Mouse (Mus musculus) limb, embryonic 11.5 days (tissue): ENCODE measurements around the gene Gpc2. TPM values are rescaled to one million over a fixed set of nuclear protein-coding genes. Genes with fewer than 3 reads are reported as not detected.

Experiments used
- ATAC-seq: fragments of 200-750 bp; cut with Nextera tagmentation; 2 replicates; pipeline ENCODE4 v1.8.0; 2017; ENCODE audit warnings: low read depth; ENCODE audit not compliant: insufficient number of reproducible peaks, low FRiP score, low TSS enrichment
- DNase-seq: peaks from one replicate; pipeline ENCODE4 v3.0.0-alpha.2; 2015; ENCODE audit warnings: low spot score
- H3K27ac ChIP-seq: fragments of 300-500 bp; sonication (generic); replicated peaks from 2 replicates; pipeline ENCODE4 v1.5.1; 2014; ENCODE audit warnings: low read depth, mild to moderate bottlenecking, low read length
- H3K27me3 ChIP-seq: fragments of 300-500 bp; sonication (generic); 2 replicates; pipeline ENCODE4 v1.6.1; 2014; ENCODE audit warnings: mild to moderate bottlenecking, low read length, mixed read lengths; ENCODE audit not compliant: control insufficient read depth, insufficient read depth
- H3K36me3 ChIP-seq: fragments of 300-500 bp; sonication (generic); 2 replicates; pipeline ENCODE4 v1.6.1; 2014; ENCODE audit warnings: mild to moderate bottlenecking, low read length, moderate library complexity, mixed read lengths; ENCODE audit not compliant: control insufficient read depth, insufficient read depth
- H3K4me1 ChIP-seq: fragments of 300-500 bp; sonication (generic); 2 replicates; pipeline ENCODE4 v1.6.1; 2014; ENCODE audit warnings: low read length, mixed read lengths; ENCODE audit not compliant: control insufficient read depth, insufficient read depth
- H3K4me2 ChIP-seq: fragments of 300-500 bp; sonication (generic); 2 replicates; pipeline ENCODE4 v1.6.1; 2014; ENCODE audit warnings: low read depth, mild to moderate bottlenecking, moderate library complexity; ENCODE audit not compliant: severe bottlenecking
- H3K4me3 ChIP-seq: fragments of 300-500 bp; sonication (generic); 2 replicates; pipeline ENCODE4 v1.5.1; 2014; ENCODE audit warnings: low read depth, low read length
- H3K9ac ChIP-seq: fragments of 300-500 bp; sonication (generic); 2 replicates; pipeline ENCODE4 v1.6.1; 2014; ENCODE audit warnings: mild to moderate bottlenecking, low read length
- H3K9me3 ChIP-seq: fragments of 300-500 bp; sonication (generic); 2 replicates; pipeline ENCODE4 v1.6.1; 2016; ENCODE audit warnings: low read length; ENCODE audit not compliant: control insufficient read depth
- WGBS: fragments of 180-500 bp; shearing (Covaris S2); extraction: QIAGEN DNeasy Blood & Tissue Kit; methylation state at CpG from one replicate; pipeline ENCODE4 v1.1.7; 2014; 5-methylcytosine and 5-hydroxymethylcytosine counted together
- polyA plus RNA-seq: library from polyadenylated mRNA; unstranded; fragments of >200 nt; fragmentation: Nextera tagmentation; extraction: Ambion mirVana; gene quantifications from 2 replicates; pipeline ENCODE4 v1.2.1, GENCODE M21; 2014

Gene Gpc2
- polyA plus RNA-seq, 1 experiment from 2014 or later, result 15.8 TPM

DNA sequence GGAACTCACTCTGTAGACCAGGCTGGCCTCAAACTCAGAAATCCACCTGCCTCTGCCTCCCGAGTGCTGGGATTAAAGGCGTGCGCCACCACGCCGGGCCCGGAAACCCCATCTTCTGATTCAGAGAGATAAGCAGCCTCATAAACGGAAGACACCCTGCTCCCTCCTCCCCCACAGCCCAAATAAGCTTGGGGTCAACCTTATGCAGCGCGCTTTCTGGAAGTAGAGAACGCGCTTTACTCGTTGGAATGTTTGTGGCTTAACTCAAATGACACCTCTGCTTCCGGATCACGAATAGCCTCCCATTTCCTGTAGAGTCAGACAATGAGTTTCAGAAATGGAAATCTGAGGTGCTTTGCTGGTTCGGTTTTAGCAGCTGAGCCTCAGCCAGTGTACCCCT lies 1.0 kb upstream of the Gpc2 start:
- H3K36me3 ChIP-seq, result peaks cover 4% of the 10 kb centered on the region; the same call in 1 of the 2 replicates
- DNase-seq (no peak), ATAC-seq (no peak)
- no peak overlapping the region for H3K4me3 ChIP-seq
- H3K4me1 ChIP-seq, result peaks cover 21% of the 10 kb centered on the region
- no peaks in the 10 kb centered on the region for H3K9me3 ChIP-seq
- no peak overlapping the region for H3K4me2 ChIP-seq
- no peaks in the 10 kb centered on the region for H3K27me3 ChIP-seq
- H3K27ac ChIP-seq, result no peak overlapping the region
- no peak overlapping the region for H3K9ac ChIP-seq
- 87% methylated on average over 15 of the region's 15 CpGs for WGBS

DNA sequence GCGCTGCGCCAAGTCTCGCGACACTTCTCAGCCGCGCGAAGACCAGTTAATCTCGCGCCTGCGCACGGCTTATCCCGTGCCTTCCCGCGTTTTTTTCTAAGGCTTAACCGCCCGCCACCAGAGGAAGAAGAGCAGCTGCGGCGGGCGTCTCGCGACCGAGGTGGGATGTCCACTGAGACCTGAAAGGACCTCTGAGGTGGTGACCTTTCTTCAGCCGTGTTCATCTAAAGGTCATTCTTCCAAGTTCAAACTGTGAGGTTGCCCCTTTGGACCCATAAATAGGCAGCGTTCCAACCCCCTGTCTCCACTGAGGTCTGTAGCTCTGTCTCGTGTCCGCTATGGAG lies 592 bp upstream of the Gpc2 start:
- no peaks in the 10 kb centered on the region for H3K9me3 ChIP-seq
- H3K4me1 ChIP-seq, result peaks cover 26% of the 10 kb centered on the region
- 0 out of 2 replicates have a peak overlapping the region, but pooled peaks have one; percentile 64 for H3K4me2 ChIP-seq
- no peak overlapping the region for H3K27ac ChIP-seq
- DNase-seq (no peak), ATAC-seq (no peak)
- H3K27me3 ChIP-seq, result no peaks in the 10 kb centered on the region
- 28% methylated on average over 22 of the region's 26 CpGs for WGBS
- peaks cover 4% of the 10 kb centered on the region; the same call in 1 of the 2 replicates for H3K36me3 ChIP-seq
- no peak overlapping the region for H3K9ac ChIP-seq
- H3K4me3 ChIP-seq, result peak overlapping the region; percentile 8; the same call in 1 of the 2 replicates

DNA sequence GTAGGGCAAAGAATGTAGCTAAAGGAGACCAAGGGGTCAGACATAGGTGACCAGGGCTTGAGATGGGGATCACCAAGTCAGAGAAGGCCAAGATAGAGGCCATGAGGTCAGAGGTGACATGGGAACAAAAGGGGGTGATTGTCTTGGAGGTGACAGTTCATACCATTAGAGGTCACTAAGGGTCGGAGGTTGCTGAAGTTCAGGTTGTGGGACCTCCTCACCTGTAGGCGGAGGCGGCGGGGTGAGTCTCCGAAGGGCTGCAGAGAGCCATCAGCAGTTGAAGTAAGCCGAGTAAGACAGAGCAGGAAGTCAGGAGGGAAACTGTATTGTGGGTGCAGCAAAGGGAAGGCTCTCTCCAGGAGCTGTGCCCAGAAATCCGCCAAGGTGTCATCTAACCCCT lies 1.8 kb downstream of the Gpc2 start:
- WGBS, result 88% methylated on average over 7 of the region's 7 CpGs
- Histone ChIP-seq H3K4me2 (no peak overlapping the region), H3K27me3 (no peaks in the 10 kb centered on the region), H3K4me3 (0 out of 2 replicates have a peak overlapping the region, but pooled peaks have one; percentile 82), H3K27ac (no peak overlapping the region), H3K4me1 (peaks cover 31% of the 10 kb centered on the region), H3K9ac (no peak overlapping the region), H3K36me3 (peaks cover 4% of the 10 kb centered on the region; the same call in 1 of the 2 replicates), H3K9me3 (no peaks in the 10 kb centered on the region)
- no peak for DNase-seq
- ATAC-seq, result no peak

DNA sequence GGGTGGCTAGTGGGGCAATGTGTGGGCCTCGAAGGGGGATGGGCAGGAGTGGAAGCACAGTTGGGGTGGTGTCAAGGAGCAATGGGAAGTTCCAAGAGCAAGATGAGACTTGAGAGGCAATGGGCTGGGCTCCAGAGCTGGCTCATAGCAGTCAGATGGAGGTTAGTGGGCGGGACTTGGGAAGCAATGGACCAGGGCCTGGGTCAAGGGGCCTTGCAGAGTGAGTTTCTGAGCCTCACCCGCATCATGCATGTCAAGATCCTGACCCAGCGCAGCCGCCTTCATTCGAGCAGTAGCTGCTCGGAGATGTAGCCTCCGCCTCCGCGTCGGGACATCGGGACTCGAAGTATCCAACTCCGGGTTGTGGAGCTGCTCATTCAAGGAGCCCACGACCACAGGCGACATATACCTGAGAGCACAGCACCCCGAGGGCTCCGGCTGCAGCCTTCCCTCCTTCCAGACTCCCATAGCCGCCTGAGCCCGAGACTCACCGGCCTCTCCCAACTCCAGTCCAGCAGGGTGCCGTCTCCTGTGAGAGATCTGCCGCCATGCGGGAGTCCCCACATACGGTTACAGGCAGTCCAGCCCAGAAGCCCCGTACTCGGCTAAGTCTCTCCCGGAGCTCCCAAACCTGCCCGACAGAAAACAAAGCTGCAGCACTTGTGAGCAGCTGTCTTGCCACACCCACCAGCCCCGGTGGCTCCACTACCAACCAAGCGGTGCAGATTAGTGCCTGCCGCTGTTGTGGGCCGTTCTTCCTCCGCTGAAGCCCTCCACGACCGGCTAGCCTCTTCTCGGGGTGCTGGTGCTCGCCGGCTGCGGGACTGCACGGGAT lies 4.4 kb downstream of the Gpc2 start:
- Histone ChIP-seq H3K36me3 (peaks cover 4% of the 10 kb centered on the region; the same call in 1 of the 2 replicates), H3K27ac (no peak overlapping the region), H3K4me2 (peak overlapping the region; percentile 42), H3K4me1 (peaks cover 31% of the 10 kb centered on the region), H3K9ac (peak overlapping the region; percentile 27), H3K9me3 (no peaks in the 10 kb centered on the region), H3K27me3 (no peaks in the 10 kb centered on the region), H3K4me3 (peak overlapping the region; percentile 12; the same call in 1 of the 2 replicates)
- DNase-seq (peak; percentile 47), ATAC-seq (no peak)
- WGBS, result 25% methylated on average over 41 of the region's 41 CpGs

DNA sequence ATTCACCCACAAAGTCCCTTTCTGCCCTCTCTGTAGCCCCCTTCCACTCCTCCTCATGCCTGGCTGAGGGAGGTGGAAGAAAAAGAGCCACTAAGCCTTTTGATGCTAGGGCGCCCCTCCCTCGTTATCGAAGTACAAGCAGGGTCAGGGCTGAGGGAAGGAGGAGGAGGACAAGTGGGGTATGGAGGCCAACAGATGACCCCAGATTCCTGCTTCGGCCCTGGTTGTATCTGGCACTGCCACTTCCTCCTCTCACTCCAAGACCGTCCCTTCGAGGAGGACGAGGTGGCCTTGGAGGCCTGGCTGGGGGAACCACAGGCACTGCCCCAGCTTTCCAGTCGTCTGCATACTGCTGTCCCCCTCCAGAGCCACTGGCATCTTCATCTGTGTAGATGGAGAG lies 5.6 kb downstream of the Gpc2 start:
- ATAC-seq (no peak), DNase-seq (no peak)
- H3K9me3 ChIP-seq, result no peaks in the 10 kb centered on the region
- no peak overlapping the region for H3K9ac ChIP-seq
- 79% methylated on average over 8 of the region's 8 CpGs for WGBS
- no peak overlapping the region for H3K4me3 ChIP-seq
- no peak overlapping the region for H3K27ac ChIP-seq
- H3K4me2 ChIP-seq, result no peak overlapping the region
- peaks cover 4% of the 10 kb centered on the region; the same call in 1 of the 2 replicates for H3K36me3 ChIP-seq
- H3K4me1 ChIP-seq, result peaks cover 31% of the 10 kb centered on the region
- no peaks in the 10 kb centered on the region for H3K27me3 ChIP-seq

DNA sequence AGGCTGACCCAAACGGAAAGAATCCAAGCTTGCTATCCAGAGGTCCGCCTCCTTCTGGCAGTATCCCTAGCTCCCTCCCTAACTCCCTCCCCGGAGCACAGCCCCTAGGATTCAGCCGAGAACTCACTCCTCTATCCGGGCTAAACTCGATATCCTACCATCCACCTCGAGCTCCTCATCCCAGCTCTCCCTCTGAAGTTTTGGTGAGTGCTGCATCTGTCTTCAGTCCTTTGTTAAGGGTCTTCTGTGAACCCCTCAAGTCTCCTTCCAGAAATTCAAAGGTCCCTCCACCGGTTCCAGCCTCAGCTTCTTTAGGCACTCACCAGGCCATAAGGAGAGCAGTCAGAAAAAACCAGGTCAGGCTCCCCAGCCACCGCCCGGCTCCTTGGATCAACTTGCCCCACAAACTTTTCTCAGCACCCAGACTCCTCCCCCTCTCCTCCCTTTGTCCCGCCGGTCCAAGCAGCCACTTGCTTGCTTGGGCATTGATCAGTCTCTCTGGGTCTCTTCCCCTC lies 7.3 kb downstream of the Gpc2 start, which contains the start of gene Gal3st4:
Gene Gal3st4 (minus strand): TSS at position 432 of the 515 bp plus-strand sequence.
- DNase-seq (peak; percentile 68), ATAC-seq (peak; percentile 53; the same call in 1 of the 2 replicates)
- peak within 1 kb of the TSS; percentile 9; the same call in 1 of the 2 replicates for H3K4me3 ChIP-seq
- H3K4me2 ChIP-seq, result peak within 1 kb of the TSS; percentile 45
- WGBS, result 1% methylated on average over 12 of the region's 12 CpGs
- no peaks in the 10 kb centered on the region for H3K9me3 ChIP-seq
- H3K4me1 ChIP-seq, result peaks cover 20% of the 10 kb centered on the region
- H3K27me3 ChIP-seq, result no peaks in the 10 kb centered on the region
- peaks cover 2% of the 10 kb centered on the region; the same call in 1 of the 2 replicates for H3K36me3 ChIP-seq
- H3K27ac ChIP-seq, result peak within 1 kb of the TSS; percentile 48
- H3K9ac ChIP-seq, result peak within 1 kb of the TSS; percentile 58

DNA sequence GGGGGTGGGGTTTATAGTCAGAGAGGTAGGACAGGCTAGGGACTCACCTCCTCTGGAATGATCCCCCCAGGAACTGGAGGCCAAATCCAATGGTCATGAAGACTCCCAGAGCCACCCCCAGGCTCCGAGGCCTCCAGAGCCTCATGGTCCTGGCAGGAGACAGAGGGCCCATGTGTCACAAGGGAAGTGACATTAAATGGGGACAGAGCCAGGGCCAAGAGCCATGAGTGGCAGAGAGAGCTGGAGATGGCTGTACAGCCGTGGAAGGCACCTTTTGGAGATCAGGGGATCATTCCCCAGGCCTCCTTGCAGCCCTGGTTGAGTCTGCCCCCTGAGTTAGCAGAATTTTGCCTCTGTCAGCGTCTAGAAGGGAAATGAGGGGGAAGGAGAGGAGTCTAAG lies 8.6 kb downstream of the Gpc2 start:
- no peaks in the 10 kb centered on the region; the same call in 1 of the 2 replicates for H3K36me3 ChIP-seq
- no peak overlapping the region for H3K4me2 ChIP-seq
- no peaks in the 10 kb centered on the region for H3K27me3 ChIP-seq
- H3K27ac ChIP-seq, result no peak overlapping the region
- WGBS, result 70% methylated on average over 3 of the region's 3 CpGs
- H3K4me1 ChIP-seq, result peaks cover 13% of the 10 kb centered on the region
- H3K9me3 ChIP-seq, result no peaks in the 10 kb centered on the region
- no peak overlapping the region for H3K9ac ChIP-seq
- DNase-seq (no peak), ATAC-seq (no peak)
- no peak overlapping the region for H3K4me3 ChIP-seq

DNA sequence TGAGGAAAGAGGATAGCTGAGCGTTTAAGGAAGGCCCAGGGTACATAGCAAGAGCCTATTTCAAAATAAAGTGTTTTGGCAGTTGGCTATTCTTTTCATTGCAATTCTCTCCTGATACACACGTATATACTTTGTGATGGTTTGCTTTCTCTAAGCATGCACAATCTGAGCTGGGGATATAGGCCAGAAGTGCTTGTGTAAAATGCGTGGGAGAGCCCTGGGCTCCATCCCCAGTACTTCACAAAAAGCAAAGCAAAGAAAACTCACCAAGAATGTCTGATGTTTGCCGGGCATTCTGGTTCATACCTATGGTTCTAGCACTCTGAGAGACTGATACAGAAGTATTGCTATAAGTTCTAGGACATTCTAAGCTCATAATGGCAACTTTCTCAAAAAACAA lies 10.8 kb downstream of the Gpc2 start:
- no peak for ATAC-seq
- Histone ChIP-seq H3K9ac (no peak overlapping the region), H3K4me1 (peaks cover 5% of the 10 kb centered on the region; the same call in 1 of the 2 replicates), H3K27me3 (no peaks in the 10 kb centered on the region), H3K4me3 (no peak overlapping the region), H3K27ac (no peak overlapping the region), H3K36me3 (no peaks in the 10 kb centered on the region), H3K9me3 (no peaks in the 10 kb centered on the region), H3K4me2 (no peak overlapping the region)
- WGBS, result 76% methylated on average over 4 of the region's 4 CpGs
- no peak for DNase-seq
